Mouse (Mus musculus): ENCODE measurements at regions not wholly inside any gene's neighbourhood (a gene's known extent, or its start where the extent isn't known, plus 50 kb on each side); places are given as distances from the start of the nearest gene placed in this dataset.

DNA sequence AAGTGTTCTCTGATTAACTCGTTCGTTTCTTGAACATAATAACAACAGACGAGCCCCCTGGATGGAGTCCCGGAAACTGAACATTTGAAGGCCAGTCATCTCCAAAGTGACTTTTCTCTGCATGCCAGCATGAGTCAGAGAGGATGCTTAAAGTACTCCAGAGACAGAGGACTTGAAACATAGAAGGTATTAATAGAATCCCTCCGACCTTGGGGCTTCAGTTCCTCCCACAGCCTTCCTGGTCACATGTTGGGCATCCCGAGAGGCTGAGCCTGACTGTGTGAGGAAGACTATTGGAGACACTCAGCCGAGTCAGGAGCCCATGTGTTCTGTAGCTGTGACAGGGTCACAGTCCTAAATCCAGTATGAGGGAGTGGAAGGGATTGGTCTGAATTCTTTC lies 232.7 kb upstream of the Serp2 start:
- no peak for DNase-seq

DNA sequence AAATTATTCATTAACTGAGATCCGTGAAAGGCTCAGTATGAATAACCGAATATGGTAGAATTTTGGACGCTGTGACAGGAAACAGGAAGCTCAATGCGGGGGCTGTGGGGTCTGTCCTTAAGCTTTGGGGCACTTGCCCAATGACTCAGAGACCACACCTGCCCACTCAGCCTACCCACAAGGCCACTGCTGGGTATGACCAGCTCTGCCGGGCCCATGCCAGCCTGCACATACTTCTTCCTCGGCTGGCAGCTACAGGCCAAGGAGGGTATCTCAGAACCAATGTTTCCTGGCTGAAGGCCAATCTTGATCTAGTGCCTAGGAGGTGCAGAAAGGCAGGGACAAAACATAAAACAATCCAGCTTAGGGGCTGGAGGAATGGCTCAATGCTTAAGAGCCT lies 230.9 kb upstream of the Serp2 start:
- DNase-seq, result no peak

DNA sequence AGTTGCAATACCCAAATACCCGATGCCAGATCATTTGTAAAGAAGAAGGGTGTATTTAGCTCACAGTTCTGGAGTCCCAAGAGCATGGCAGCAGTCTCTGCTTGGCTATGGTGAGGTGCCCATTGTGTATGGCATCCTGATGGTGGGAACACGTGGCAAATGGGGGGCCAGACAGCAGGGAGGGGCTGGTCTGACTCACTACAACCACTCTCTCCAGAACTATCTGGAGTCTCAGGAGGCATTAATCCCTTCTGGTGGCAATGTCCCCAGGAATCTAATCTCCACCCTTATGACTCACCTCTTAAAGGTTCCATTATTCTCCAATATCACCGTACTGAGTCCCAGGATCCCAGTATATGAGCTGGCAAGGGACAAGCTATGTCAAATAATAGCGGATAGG lies 229.5 kb upstream of the Serp2 start:
- DNase-seq, result no peak

- DNase-seq, result no peak
Measured at GRCm38 (mm10) chr14:76781524-76781880, 224.8 kb upstream of the Serp2 start.

- DNase-seq, result no peak
Measured at GRCm38 (mm10) chr14:76780572-76781523, 224.2 kb upstream of the Serp2 start.

GRCm38 (mm10) chr14:76778541-76779399 lies 222.1 kb upstream of the Serp2 start:
- no peak for DNase-seq

DNA sequence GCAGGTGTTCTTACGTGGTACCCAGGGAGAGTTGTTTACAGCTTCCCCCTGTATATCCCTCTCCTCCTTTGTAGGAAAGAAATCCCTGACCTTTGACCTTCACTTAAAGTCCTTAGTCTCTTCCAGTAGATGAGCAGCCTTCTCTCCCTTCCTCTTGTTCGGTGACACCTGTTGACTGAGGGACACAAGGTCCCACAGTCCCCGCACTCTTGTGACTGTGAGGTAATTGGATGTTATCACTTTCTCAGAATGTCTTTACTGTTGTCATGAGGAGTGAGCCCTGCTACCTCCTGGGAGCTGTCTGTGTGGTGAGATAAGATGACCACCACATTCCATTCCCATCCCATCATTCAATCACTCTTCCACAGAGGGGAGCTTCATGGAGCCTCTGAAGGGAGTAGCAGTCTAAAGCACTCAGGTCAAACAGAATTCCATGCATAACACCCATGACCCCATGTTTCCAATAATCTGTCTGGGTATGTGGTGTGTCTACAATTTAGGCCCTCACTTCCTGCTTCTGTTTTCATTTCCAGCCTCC lies 218.8 kb upstream of the Serp2 start:
- DNase-seq, result no peak

DNA sequence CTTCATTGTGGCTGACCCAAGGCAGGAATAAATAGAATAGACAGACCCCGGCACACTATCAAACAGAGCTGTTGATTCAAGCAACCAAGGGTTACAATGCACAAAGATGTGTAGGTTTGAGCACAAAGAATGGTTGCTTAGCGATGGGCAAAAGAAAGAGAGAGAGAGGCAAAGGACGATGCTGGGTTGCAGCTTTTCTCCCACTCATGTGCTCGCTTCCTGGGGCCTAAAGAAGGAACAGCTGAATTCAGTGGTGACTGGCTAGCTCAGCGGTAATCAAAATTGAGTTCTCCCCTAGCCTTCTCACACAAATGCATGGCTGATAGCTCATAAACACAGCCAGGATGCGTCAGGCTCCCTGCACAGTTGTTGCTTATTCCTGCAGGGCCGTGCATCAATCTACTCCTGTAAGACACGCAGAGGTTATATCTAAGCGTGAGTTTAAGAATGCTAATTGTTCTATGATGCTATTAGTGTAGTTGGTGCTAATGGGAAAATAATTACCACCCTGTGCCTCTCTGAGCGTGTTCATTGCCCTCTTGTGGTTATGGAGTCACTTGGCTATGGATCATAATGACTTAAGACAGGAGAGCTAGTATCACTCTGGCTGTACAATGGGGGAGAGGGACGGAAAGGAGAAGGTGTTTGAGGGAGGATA lies 216.2 kb upstream of the Serp2 start:
- DNase-seq, result no peak

DNA sequence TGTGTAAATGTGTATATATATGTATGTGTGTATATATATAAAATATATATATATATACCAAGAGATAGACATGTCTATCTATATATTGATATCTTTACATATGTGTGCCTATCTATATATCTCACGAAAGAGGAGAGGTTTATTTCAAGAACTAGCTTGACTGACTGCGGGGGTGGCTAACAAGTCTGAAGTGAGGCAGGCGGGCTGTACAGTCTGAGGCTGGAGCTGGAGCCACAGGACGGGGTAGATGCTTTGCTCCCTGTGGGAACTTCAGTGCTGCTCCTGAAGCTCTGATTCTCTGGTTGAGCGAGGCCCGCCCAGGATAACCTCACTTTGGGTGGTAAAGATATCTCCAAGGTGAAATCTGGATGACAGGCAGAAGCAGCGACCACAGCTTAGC lies 213.4 kb upstream of the Serp2 start:
- DNase-seq, result no peak

DNA sequence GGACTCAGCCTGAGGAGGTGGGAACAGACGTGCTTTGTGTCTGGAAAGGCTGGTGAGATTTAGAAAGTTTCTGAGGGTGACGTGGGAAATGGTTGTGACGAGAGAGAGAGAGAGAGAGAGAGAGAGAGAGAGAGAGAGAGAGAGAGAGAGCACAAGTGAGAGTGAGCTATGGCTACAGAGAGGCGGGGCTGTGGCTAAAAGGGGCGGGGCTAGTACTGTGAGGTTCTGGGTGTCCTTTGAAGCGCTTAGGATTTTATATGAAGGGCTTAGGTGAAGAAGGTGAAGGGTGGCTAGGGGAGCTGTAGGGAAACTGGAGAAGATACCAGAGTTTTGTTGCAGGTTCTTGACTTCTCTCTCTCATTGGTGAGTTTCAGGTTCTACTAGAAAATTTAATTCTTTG lies 210.6 kb upstream of the Serp2 start:
- DNase-seq, result no peak

GRCm38 (mm10) chr14:76766186-76766713 lies 209.6 kb upstream of the Serp2 start:
- no peak for DNase-seq

DNA sequence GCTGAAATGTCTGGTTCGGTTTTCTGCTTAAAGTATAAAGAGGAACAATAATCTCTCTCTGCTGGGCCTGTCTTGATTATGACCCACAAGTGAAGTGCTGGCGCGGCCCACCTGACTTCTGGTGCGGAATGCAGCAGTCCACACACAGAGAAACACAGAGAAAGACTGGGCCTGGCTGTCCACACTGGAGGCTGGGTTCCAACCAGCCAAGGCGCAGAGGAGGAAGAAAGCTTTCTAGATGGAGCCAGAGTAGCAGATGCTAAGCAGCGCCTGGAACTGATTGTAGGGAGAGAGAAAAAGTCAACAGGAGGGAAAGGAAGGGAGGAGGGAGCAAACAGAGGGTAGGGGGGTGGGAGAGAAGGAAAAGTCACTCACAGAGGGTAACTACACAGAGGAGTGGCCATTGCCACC lies 208.4 kb upstream of the Serp2 start:
- peak; percentile 38 for DNase-seq

GRCm38 (mm10) chr14:76764390-76764796 lies 207.7 kb upstream of the Serp2 start:
- DNase-seq, result no peak

- no peak for DNase-seq
Measured at GRCm38 (mm10) chr14:76763539-76763938, 206.8 kb upstream of the Serp2 start.

DNA sequence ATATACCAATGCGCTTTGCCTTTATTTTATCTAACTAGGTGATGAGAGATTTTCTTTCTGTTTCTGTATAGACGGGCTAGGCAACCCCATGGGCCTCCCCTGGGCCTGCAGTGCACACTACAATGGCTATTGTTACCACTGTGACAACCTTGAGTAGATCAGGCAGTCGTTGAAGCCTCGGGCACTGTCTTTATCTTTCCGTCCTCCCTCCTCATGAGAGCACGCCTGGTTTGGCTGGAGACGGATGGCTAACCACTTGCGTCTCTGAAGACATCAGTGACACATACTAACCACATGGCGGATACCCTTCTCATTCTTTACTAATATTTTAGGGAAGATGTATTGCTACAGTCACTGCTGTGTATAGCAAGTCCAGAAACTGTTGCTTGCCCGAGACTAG lies 206.1 kb upstream of the Serp2 start:
- DNase-seq, result no peak

DNA sequence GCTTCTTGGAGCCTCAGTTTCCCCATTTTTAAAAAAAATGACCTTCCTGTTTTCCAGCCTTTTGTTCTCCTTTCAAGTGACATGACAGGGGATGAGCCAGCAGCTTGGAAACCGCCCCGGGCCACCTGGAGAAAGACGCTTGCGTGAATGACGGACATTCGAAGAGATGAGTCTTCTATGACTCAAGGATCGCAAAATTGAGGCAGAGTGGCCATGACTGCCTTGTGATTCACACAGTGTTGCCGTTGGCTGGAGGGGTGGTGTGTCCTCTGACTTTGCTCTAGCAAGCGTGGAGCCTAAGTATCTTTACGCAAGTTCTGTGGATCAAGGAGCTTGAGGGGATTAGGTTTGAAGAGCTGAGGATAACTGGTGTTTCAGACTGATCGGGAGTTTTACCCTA lies 205.0 kb upstream of the Serp2 start:
- no peak for DNase-seq

DNA sequence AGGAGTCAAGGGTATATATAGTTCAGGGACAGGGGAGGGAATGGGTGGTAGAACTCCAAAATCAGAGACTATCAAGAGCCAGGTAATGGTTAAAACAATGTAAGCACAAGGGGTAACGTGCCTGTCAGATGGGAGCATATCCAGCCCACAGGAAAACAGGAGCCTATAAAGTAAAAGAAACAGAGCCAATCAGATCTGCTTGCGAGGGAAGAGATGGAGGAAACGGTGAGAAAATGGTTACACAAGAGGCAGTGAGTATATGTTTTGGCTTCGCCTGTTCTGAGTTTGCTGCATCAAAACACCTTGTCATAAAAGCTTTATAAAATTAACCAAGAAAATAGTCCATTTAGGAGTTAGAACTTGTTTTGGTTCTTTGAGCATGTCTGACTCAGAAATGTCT lies 204.6 kb upstream of the Serp2 start:
- DNase-seq, result no peak

- DNase-seq, result peak; percentile 78
Measured at GRCm38 (mm10) chr14:76760509-76761023, 203.9 kb upstream of the Serp2 start.

DNA sequence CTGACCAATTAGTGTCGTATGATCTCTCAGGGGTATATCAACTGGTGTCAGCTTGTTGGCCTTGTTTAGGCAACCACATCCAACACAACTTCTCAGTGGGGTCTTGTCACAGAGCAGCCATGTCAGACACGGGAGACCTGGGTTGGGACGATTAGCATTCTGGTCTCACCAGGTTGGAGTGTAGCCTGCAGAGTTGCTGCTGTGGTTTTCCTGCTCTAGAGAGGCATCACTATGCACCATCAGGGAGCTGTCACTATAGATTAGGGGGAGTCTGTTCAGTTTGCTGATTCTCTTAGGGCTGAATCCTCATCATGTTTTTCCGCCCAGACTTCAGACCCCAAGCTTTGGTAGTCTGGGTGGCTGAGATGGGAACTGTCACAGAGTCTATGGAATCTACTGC lies 202.7 kb upstream of the Serp2 start:
- DNase-seq, result no peak

GRCm38 (mm10) chr14:76758589-76758988 lies 201.9 kb upstream of the Serp2 start:
- no peak for DNase-seq

DNA sequence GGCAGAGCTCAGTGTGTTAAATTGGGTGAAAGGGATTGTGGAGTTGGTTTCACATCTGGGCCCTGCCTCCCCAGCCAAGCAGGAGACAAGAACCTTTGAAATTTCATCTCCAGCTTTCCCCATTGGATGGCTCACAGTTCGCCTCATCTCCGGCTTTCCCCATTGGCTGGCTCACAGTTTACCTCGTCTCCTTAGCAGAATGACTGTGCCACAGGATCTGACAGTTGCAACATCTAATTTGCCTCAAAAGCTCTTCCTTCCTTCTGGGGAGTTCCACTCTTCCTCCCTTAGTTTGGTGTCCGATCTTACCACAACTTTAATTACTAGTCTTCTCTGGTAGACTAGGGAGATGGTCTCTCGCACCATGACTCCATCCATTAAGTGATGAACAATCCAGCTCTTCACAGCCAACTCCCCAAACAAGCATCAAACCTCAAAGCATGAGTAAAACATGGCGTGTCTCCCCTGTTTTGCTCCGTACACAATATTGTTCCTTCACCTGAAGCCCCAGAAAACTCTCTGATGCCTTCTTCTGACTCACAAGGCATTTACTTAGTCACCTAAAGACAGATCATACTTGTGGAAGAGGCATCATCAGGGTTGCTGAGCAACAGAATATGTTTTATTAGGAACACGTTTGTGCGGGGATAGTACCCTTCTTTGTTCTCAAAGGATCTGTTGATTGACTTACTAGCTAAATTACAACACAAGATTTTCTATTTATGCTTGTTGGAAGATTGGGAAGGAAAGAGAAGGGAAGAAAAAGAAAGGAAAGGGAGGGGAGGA lies 199.1 kb upstream of the Serp2 start:
- DNase-seq, result no peak
